Mouse (Mus musculus): ENCODE measurements around the gene C77080. TPM values are rescaled to one million over a fixed set of nuclear protein-coding genes. Genes with fewer than 3 reads are reported as not detected.

C77080 gene
- polyA plus RNA-seq, 1 experiment, result 2.9 TPM

- H3K36me3 ChIP-seq (ENCODE audit: control insufficient read depth, insufficient read depth, low read length), result no peaks in the 10 kb centered on the region
- no peak for DNase-seq (ENCODE audit: low read depth in 1 of 2, low spot score in 2 of 2)
- H3K4me1 ChIP-seq (ENCODE audit: control insufficient read depth, insufficient read depth, insufficient read length), result no peaks in the 10 kb centered on the region; the same call in 1 of the 2 replicates
- whole genome bisulfite sequencing, result 88% methylated on average over 4 of the region's 4 CpGs
- H3K27ac ChIP-seq (ENCODE audit: insufficient read depth, low read length), result no peak overlapping the region
- peaks cover 1% of the 10 kb centered on the region; the same call in 1 of the 2 replicates for H3K27me3 ChIP-seq (ENCODE audit: control insufficient read depth, insufficient read depth, low read length)
- H3K4me3 ChIP-seq (ENCODE audit: extremely low read depth, insufficient read depth, insufficient read length), result no peak overlapping the region
- TF ChIP-seq POLR2A (IDR thresholded peaks at IDR 0.05; ENCODE audit: low read depth, low read length) (no peak), CTCF (IDR thresholded peaks at IDR 0.05; ENCODE audit: extremely low read depth, insufficient read depth, insufficient read length, insufficient replicate concordance) (no peak)
These were observed 18.9 kb downstream of the C77080 start for GRCm38 (mm10) chr4:129242327-129242726.

- no peaks in the 10 kb centered on the region for H3K36me3 ChIP-seq (ENCODE audit: control insufficient read depth, insufficient read depth, low read length)
- no peak for DNase-seq (ENCODE audit: low read depth in 1 of 2, low spot score in 2 of 2)
- H3K27me3 ChIP-seq (ENCODE audit: control insufficient read depth, insufficient read depth, low read length), result peaks cover 1% of the 10 kb centered on the region; the same call in 1 of the 2 replicates
- H3K4me1 ChIP-seq (ENCODE audit: control insufficient read depth, insufficient read depth, insufficient read length), result no peaks in the 10 kb centered on the region; the same call in 1 of the 2 replicates
- H3K4me3 ChIP-seq (ENCODE audit: extremely low read depth, insufficient read depth, insufficient read length), result no peak overlapping the region
- TF ChIP-seq CTCF (IDR thresholded peaks at IDR 0.05; ENCODE audit: extremely low read depth, insufficient read depth, insufficient read length, insufficient replicate concordance) (no peak), POLR2A (IDR thresholded peaks at IDR 0.05; ENCODE audit: low read depth, low read length) (no peak)
- H3K27ac ChIP-seq (ENCODE audit: insufficient read depth, low read length), result no peak overlapping the region
- WGBS, result 56% methylated on average over 6 of the region's 7 CpGs
These were observed 19.3 kb downstream of the C77080 start for GRCm38 (mm10) chr4:129241898-129242297.

GRCm38 (mm10) chr4:129239075-129239474, 22.1 kb downstream of the C77080 start:
- TF ChIP-seq CTCF (IDR thresholded peaks at IDR 0.05; ENCODE audit: extremely low read depth, insufficient read depth, insufficient read length, insufficient replicate concordance), result no peak
- no peak for TF ChIP-seq POLR2A (IDR thresholded peaks at IDR 0.05; ENCODE audit: low read depth, low read length)
- under 1% methylated on average over 23 of the region's 29 CpGs for WGBS
- H3K36me3 ChIP-seq (ENCODE audit: control insufficient read depth, insufficient read depth, low read length), result no peaks in the 10 kb centered on the region
- H3K27me3 ChIP-seq (ENCODE audit: control insufficient read depth, insufficient read depth, low read length), result 0 out of 2 replicates have a peak, but pooled peaks cover 1% of the 10 kb centered on the region
- peaks cover 2% of the 10 kb centered on the region; the same call in 1 of the 2 replicates for H3K4me1 ChIP-seq (ENCODE audit: control insufficient read depth, insufficient read depth, insufficient read length)
- H3K4me3 ChIP-seq (ENCODE audit: extremely low read depth, insufficient read depth, insufficient read length), result peak overlapping the region; percentile 15; the same call in 1 of the 2 replicates
- no peak overlapping the region for H3K27ac ChIP-seq (ENCODE audit: insufficient read depth, low read length)
- peak in 1 of 2 experiments; percentile 21 for DNase-seq (ENCODE audit: low read depth in 1 of 2, low spot score in 2 of 2)

GRCm38 (mm10) chr4:129238579-129239016, 22.6 kb downstream of the C77080 start:
- Histone ChIP-seq H3K36me3 (ENCODE audit: control insufficient read depth, insufficient read depth, low read length) (no peaks in the 10 kb centered on the region), H3K4me3 (ENCODE audit: extremely low read depth, insufficient read depth, insufficient read length) (no peak overlapping the region; the same call in 1 of the 2 replicates), H3K27me3 (ENCODE audit: control insufficient read depth, insufficient read depth, low read length) (0 out of 2 replicates have a peak, but pooled peaks cover 1% of the 10 kb centered on the region), H3K4me1 (ENCODE audit: control insufficient read depth, insufficient read depth, insufficient read length) (peaks cover 2% of the 10 kb centered on the region; the same call in 1 of the 2 replicates), H3K27ac (ENCODE audit: insufficient read depth, low read length) (no peak overlapping the region)
- TF ChIP-seq POLR2A (IDR thresholded peaks at IDR 0.05; ENCODE audit: low read depth, low read length) (no peak), CTCF (IDR thresholded peaks at IDR 0.05; ENCODE audit: extremely low read depth, insufficient read depth, insufficient read length, insufficient replicate concordance) (no peak)
- DNase-seq (ENCODE audit: low read depth in 1 of 2, low spot score in 2 of 2), result no peak
- WGBS, result 15% methylated on average over 23 of the region's 23 CpGs

GRCm38 (mm10) chr4:129237843-129238441, 23.3 kb downstream of the C77080 start:
- H3K4me1 ChIP-seq (ENCODE audit: control insufficient read depth, insufficient read depth, insufficient read length), result peaks cover 2% of the 10 kb centered on the region; the same call in 1 of the 2 replicates
- no peak overlapping the region for H3K4me3 ChIP-seq (ENCODE audit: extremely low read depth, insufficient read depth, insufficient read length)
- DNase-seq (ENCODE audit: low read depth in 1 of 2, low spot score in 2 of 2), result no peak
- 74% methylated on average over 21 of the region's 21 CpGs for WGBS
- H3K27me3 ChIP-seq (ENCODE audit: control insufficient read depth, insufficient read depth, low read length), result 0 out of 2 replicates have a peak, but pooled peaks cover 1% of the 10 kb centered on the region
- no peaks in the 10 kb centered on the region for H3K36me3 ChIP-seq (ENCODE audit: control insufficient read depth, insufficient read depth, low read length)
- TF ChIP-seq CTCF (IDR thresholded peaks at IDR 0.05; ENCODE audit: extremely low read depth, insufficient read depth, insufficient read length, insufficient replicate concordance), result no peak
- no peak for TF ChIP-seq POLR2A (IDR thresholded peaks at IDR 0.05; ENCODE audit: low read depth, low read length)
- H3K27ac ChIP-seq (ENCODE audit: insufficient read depth, low read length), result no peak overlapping the region

- 0 out of 2 replicates have a peak, but pooled peaks cover 1% of the 10 kb centered on the region for H3K27me3 ChIP-seq (ENCODE audit: control insufficient read depth, insufficient read depth, low read length)
- H3K4me1 ChIP-seq (ENCODE audit: control insufficient read depth, insufficient read depth, insufficient read length), result peaks cover 2% of the 10 kb centered on the region; the same call in 1 of the 2 replicates
- no peak overlapping the region for H3K4me3 ChIP-seq (ENCODE audit: extremely low read depth, insufficient read depth, insufficient read length)
- no peaks in the 10 kb centered on the region for H3K36me3 ChIP-seq (ENCODE audit: control insufficient read depth, insufficient read depth, low read length)
- TF ChIP-seq CTCF (IDR thresholded peaks at IDR 0.05; ENCODE audit: extremely low read depth, insufficient read depth, insufficient read length, insufficient replicate concordance) (no peak), POLR2A (IDR thresholded peaks at IDR 0.05; ENCODE audit: low read depth, low read length) (no peak)
- WGBS, result 77% methylated on average over 8 of the region's 8 CpGs
- H3K27ac ChIP-seq (ENCODE audit: insufficient read depth, low read length), result no peak overlapping the region
- DNase-seq (ENCODE audit: low read depth in 1 of 2, low spot score in 2 of 2), result no peak
These were observed 24.9 kb downstream of the C77080 start for GRCm38 (mm10) chr4:129236236-129236813.

All from spleen, adult 2 months (tissue).